Mouse (Mus musculus) hindbrain, embryonic 10.5 days (tissue): ENCODE measurements at regions not wholly inside any gene's neighbourhood (a gene's known extent, or its start where the extent isn't known, plus 50 kb on each side); places are given as distances from the start of the nearest gene placed in this dataset.

Experiments used
- DNase-seq: peaks from one replicate; pipeline ENCODE4 v3.0.0-alpha.2; 2017; ENCODE audit warnings: low spot score
- H3K27ac ChIP-seq: fragments of 300-500 bp; sonication (generic); 2 replicates; pipeline ENCODE4 v1.5.1; 2016; ENCODE audit warnings: mild to moderate bottlenecking, moderate library complexity
- H3K27me3 ChIP-seq: fragments of 300-500 bp; sonication (generic); 2 replicates; pipeline ENCODE4 v1.6.1; 2016; ENCODE audit warnings: mild to moderate bottlenecking; ENCODE audit not compliant: poor library complexity, insufficient read depth, severe bottlenecking
- H3K36me3 ChIP-seq: fragments of 300-500 bp; sonication (generic); 2 replicates; pipeline ENCODE4 v1.6.1; 2016; ENCODE audit warnings: mild to moderate bottlenecking, moderate library complexity
- H3K4me1 ChIP-seq: fragments of 300-500 bp; sonication (generic); replicated peaks from 2 replicates; pipeline ENCODE4 v1.6.1; 2016; ENCODE audit warnings: mild to moderate bottlenecking
- H3K4me3 ChIP-seq: fragments of 300-500 bp; sonication (generic); 2 replicates; pipeline ENCODE4 v1.5.1; 2016; ENCODE audit warnings: mild to moderate bottlenecking, moderate library complexity
- H3K9me3 ChIP-seq: fragments of 300-500 bp; sonication (generic); 2 replicates; pipeline ENCODE4 v1.6.1; 2016; ENCODE audit warnings: mild to moderate bottlenecking, moderate library complexity
- WGBS: fragments of 180-500 bp; shearing (Covaris S2); methylation state at CpG from one replicate; pipeline ENCODE4 v1.1.7; 2016; 5-methylcytosine and 5-hydroxymethylcytosine counted together

- Histone ChIP-seq H3K36me3 (no peaks in the 10 kb centered on the region), H3K4me1 (0 out of 2 replicates have a peak, but pooled peaks cover 8% of the 10 kb centered on the region), H3K27me3 (no peaks in the 10 kb centered on the region), H3K9me3 (no peaks in the 10 kb centered on the region), H3K27ac (no peak overlapping the region), H3K4me3 (no peak overlapping the region)
- 89% methylated on average over 4 of the region's 4 CpGs for WGBS
- DNase-seq = no peak
Observed at GRCm38 (mm10) chr15:25542382-25542781, 79.9 kb upstream of the Myo10 start.

GRCm38 (mm10) chr15:25546185-25546584 is 76.1 kb upstream of the Myo10 start:
- Histone ChIP-seq H3K4me3 (no peak overlapping the region), H3K27ac (no peak overlapping the region), H3K4me1 (no peaks in the 10 kb centered on the region), H3K36me3 (no peaks in the 10 kb centered on the region), H3K27me3 (no peaks in the 10 kb centered on the region), H3K9me3 (no peaks in the 10 kb centered on the region)
- 67% methylated on average over 4 of the region's 4 CpGs for WGBS
- no peak for DNase-seq

GRCm38 (mm10) chr15:25550269-25551054 is 71.9 kb upstream of the Myo10 start:
- H3K9me3 ChIP-seq = no peaks in the 10 kb centered on the region
- 88% methylated on average over 8 of the region's 8 CpGs for WGBS
- H3K36me3 ChIP-seq = no peaks in the 10 kb centered on the region
- H3K27me3 ChIP-seq = no peaks in the 10 kb centered on the region
- 0 out of 2 replicates have a peak, but pooled peaks cover 1% of the 10 kb centered on the region for H3K4me1 ChIP-seq
- no peak overlapping the region for H3K27ac ChIP-seq
- H3K4me3 ChIP-seq = no peak overlapping the region
- no peak for DNase-seq

- no peak overlapping the region for H3K4me3 ChIP-seq
- WGBS = 89% methylated on average over 10 of the region's 10 CpGs
Observed at GRCm38 (mm10) chr15:25554945-25555344, 67.4 kb upstream of the Myo10 start.

GRCm38 (mm10) chr15:25555852-25556251 is 66.5 kb upstream of the Myo10 start:
- Histone ChIP-seq H3K9me3 (no peaks in the 10 kb centered on the region), H3K27me3 (no peaks in the 10 kb centered on the region), H3K36me3 (no peaks in the 10 kb centered on the region), H3K4me1 (peaks cover 8% of the 10 kb centered on the region), H3K27ac (no peak overlapping the region), H3K4me3 (no peak overlapping the region)
- WGBS = 9% methylated on average over 2 of the region's 2 CpGs
- no peak for DNase-seq

More at GRCm38 (mm10) chr15:25554945-25555344, 67.4 kb upstream of the Myo10 start:
- Histone ChIP-seq H3K27me3 (no peaks in the 10 kb centered on the region), H3K9me3 (no peaks in the 10 kb centered on the region), H3K4me1 (peaks cover 8% of the 10 kb centered on the region), H3K36me3 (no peaks in the 10 kb centered on the region), H3K27ac (no peak overlapping the region)
- DNase-seq = no peak

- Histone ChIP-seq H3K4me1 (peaks cover 8% of the 10 kb centered on the region), H3K4me3 (no peak overlapping the region), H3K27ac (no peak overlapping the region), H3K36me3 (no peaks in the 10 kb centered on the region), H3K27me3 (no peaks in the 10 kb centered on the region), H3K9me3 (no peaks in the 10 kb centered on the region)
- 93% methylated on average over 8 of the region's 8 CpGs for WGBS
- DNase-seq = no peak
Observed at GRCm38 (mm10) chr15:25557566-25557965, 64.8 kb upstream of the Myo10 start.

GRCm38 (mm10) chr15:25558240-25558639 is 64.1 kb upstream of the Myo10 start:
- H3K4me1 ChIP-seq = peaks cover 8% of the 10 kb centered on the region
- H3K4me3 ChIP-seq = no peak overlapping the region
- no peak overlapping the region for H3K27ac ChIP-seq
- no peak for DNase-seq
- H3K27me3 ChIP-seq = no peaks in the 10 kb centered on the region
- 76% methylated on average over 7 of the region's 7 CpGs for WGBS
- H3K9me3 ChIP-seq = no peaks in the 10 kb centered on the region
- H3K36me3 ChIP-seq = no peaks in the 10 kb centered on the region

GRCm38 (mm10) chr15:25563641-25564040 is 58.7 kb upstream of the Myo10 start:
- no peaks in the 10 kb centered on the region for H3K36me3 ChIP-seq
- no peak overlapping the region for H3K27ac ChIP-seq
- no peaks in the 10 kb centered on the region for H3K9me3 ChIP-seq
- no peaks in the 10 kb centered on the region for H3K27me3 ChIP-seq
- H3K4me1 ChIP-seq = no peaks in the 10 kb centered on the region
- no peak overlapping the region for H3K4me3 ChIP-seq
- WGBS = 80% methylated on average over 7 of the region's 7 CpGs
- DNase-seq = no peak

GRCm38 (mm10) chr15:25572495-25572894 is 49.8 kb upstream of the Myo10 start:
- WGBS = 51% methylated on average over 6 of the region's 6 CpGs
- H3K27me3 ChIP-seq = no peaks in the 10 kb centered on the region
- no peaks in the 10 kb centered on the region for H3K36me3 ChIP-seq
- H3K4me3 ChIP-seq = no peak overlapping the region
- DNase-seq = no peak
- no peaks in the 10 kb centered on the region for H3K9me3 ChIP-seq
- no peak overlapping the region for H3K27ac ChIP-seq
- 0 out of 2 replicates have a peak, but pooled peaks cover 2% of the 10 kb centered on the region for H3K4me1 ChIP-seq
